Mouse (Mus musculus) brain, embryonic 14.5 days (tissue): Measurements from ENCODE around the gene Nlrp6.

ENCODE experiments used
- CTCF ChIP-seq: fragments of 200-500 bp; IDR thresholded peaks from 2 replicates; pipeline ENCODE4 v1.5.1; 2012; ENCODE audit warnings: inconsistent platforms, mild to moderate bottlenecking, moderate library complexity, borderline replicate concordance; ENCODE audit not compliant: insufficient read depth, insufficient read length; ENCODE audit errors: extremely low read depth
- POLR2A ChIP-seq: fragments of 200-500 bp; IDR thresholded peaks from 2 replicates; pipeline ENCODE4 v1.6.1; 2012; ENCODE audit warnings: mild to moderate bottlenecking, inconsistent platforms, borderline replicate concordance; ENCODE audit not compliant: poor library complexity, insufficient read depth, insufficient read length, severe bottlenecking; ENCODE audit errors: extremely low read depth

DNA sequence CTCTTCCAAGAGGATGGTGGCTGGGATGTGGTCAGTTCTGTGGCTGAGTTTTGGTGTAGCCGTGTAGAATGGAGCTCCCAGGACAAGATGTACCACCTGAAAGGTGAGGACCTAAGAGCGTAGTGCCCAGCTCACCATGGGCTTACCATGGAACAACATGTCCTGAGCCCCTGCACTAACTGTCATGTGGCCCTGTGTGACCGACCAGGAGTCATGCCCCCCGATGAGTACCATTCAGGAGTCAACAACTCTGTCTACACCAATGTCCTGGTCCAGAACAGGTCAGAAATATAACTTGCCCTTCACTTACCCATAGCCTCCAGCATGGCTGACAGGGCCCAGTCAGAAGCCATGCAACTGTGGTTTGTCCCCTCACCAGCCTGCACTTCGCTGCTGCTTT lies 24.5 kb downstream of the Nlrp6 start:
- TF ChIP-seq CTCF (no peak), POLR2A (no peak)
